Mouse (Mus musculus): ENCODE results near the gene Ski.

DNA sequence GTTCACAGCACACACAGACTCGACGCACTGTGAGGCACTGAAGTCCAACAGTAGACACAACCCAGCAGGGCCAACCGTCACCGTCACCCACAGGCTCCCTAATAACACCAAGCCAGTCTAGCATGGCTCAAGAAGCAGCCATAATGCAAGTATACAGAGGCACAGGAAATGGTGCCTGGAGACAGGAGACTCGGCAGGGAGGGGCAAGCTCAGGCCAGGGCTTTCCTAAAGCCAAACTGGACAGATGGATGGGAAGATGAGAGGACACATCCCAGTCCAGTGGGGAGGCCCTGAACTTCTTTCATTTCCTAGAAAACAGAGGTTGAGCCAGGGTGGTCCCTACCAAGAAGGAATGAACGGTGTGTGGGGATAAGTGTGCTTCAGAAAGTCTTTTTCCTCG, 13.8 kb downstream of the Ski start:
- TF ChIP-seq CTCF (IDR thresholded peaks at IDR 0.05) (no peak), POLR2A (IDR thresholded peaks at IDR 0.05; ENCODE audit: insufficient read depth, low read depth, low read length) (no peak), EP300 (IDR thresholded peaks at IDR 0.05; ENCODE audit: insufficient read depth, low read depth, low read length) (no peak)

Data from heart, adult 2 months (tissue).